In the genomic region with DNA sequence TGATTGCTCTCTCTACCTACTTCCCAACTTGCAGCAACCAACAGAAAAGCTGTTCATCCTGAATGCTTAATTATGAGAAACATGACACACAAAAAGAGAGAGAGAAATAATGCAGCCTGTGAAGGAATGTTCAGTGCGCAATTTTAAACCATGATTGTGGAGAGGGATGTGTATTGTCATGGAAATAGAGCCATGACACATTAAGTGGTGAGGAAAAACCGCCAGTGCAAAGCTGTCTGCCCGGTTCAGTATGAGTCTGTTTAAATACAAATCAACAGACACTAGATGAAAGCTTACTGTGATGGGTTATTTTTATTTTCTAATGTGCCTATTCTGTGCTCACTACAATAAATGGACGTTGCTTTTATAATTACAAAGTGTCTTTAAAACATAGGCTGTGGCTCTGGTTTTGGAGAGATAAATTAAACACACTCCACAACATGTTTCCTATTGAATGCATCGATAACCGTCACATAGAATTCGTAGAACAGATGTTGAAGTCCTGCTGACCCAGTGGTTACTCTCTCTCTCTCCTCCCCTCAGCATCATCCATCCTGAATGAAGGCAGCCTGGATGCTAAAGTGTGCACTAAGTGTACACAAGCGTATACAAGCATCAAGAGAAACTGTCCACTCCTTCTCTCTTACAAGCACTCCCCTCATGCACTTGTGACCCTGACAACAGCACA, we compare ENCODE assay signal across 18 mouse cellular contexts.
DNase-seq lines count a peak whose midpoint lies in the region; ATAC-seq lines count a peak whose summit lies in the region.
"Had no signal": no experiment of that assay in that cellular context is flagged by ENCODE, and none has a peak within 500 bp of the region (broad histone marks: within the 10 kb centered on the region; RNA-seq: fewer than 3 reads in every experiment).

No protein-coding gene starts in this region.

- no peaks in the 10 kb centered on the region for H3K36me3 ChIP-seq in heart, embryonic 13.5 days
- no peaks in the 10 kb centered on the region for H3K36me3 ChIP-seq in neural tube, embryonic 15.5 days
- H3K36me3 ChIP-seq in midbrain, embryonic 14.5 days (ENCODE audit: control insufficient read depth, insufficient read depth, low read length), result no peaks in the 10 kb centered on the region
- no peaks in the 10 kb centered on the region for H3K36me3 ChIP-seq in hindbrain, embryonic 11.5 days (ENCODE audit: control insufficient read depth, insufficient read depth, low read length)
- H3K36me3 ChIP-seq: embryonic facial prominence, embryonic 10.5 days; hindbrain, embryonic 13.5 days; limb, embryonic 10.5 days had no signal

- ATAC-seq in heart, embryonic 13.5 days (ENCODE audit: extremely low read depth, insufficient number of reproducible peaks, low FRiP score, low TSS enrichment), result no peak; the same call in 1 of the 2 replicates
- ATAC-seq in neural tube, embryonic 15.5 days (ENCODE audit: low FRiP score), result no peak
- no peak for ATAC-seq in midbrain, embryonic 14.5 days (ENCODE audit: low FRiP score, low TSS enrichment)
- no peak for ATAC-seq in hindbrain, embryonic 11.5 days (ENCODE audit: low FRiP score)
- ATAC-seq: intestine, embryonic 16.5 days had no signal

- peaks cover 16% of the 10 kb centered on the region for H3K4me1 ChIP-seq in heart, embryonic 13.5 days
- H3K4me1 ChIP-seq in neural tube, embryonic 15.5 days, result peaks cover 4% of the 10 kb centered on the region
- H3K4me1 ChIP-seq in midbrain, embryonic 14.5 days (ENCODE audit: control insufficient read depth, insufficient read depth, low read length), result no peaks in the 10 kb centered on the region
- H3K4me1 ChIP-seq in hindbrain, embryonic 11.5 days (replicated peaks; ENCODE audit: control insufficient read depth, insufficient read depth, low read length), result no peaks in the 10 kb centered on the region
- H3K4me1 ChIP-seq: limb, embryonic 10.5 days had no signal

- WGBS in heart, embryonic 13.5 days, result 59% methylated on average over 8 of the region's 8 CpGs
- WGBS in neural tube, embryonic 15.5 days, result 41% methylated on average over 8 of the region's 8 CpGs
- WGBS in midbrain, embryonic 14.5 days, result 31% methylated on average over 8 of the region's 8 CpGs
- WGBS in hindbrain, embryonic 11.5 days, result 64% methylated on average over 8 of the region's 8 CpGs

- H3K9ac ChIP-seq in heart, embryonic 13.5 days, result no peak overlapping the region
- H3K9ac ChIP-seq in neural tube, embryonic 15.5 days (replicated peaks), result no peak overlapping the region
- no peak overlapping the region for H3K9ac ChIP-seq in midbrain, embryonic 14.5 days (replicated peaks; ENCODE audit: low read length)
- no peak overlapping the region for H3K9ac ChIP-seq in hindbrain, embryonic 11.5 days (ENCODE audit: low read depth, low read length)
- H3K9ac ChIP-seq: hindbrain, embryonic 13.5 days had no signal

- DNase-seq in heart, adult 18-20 months, result no peak
- no peak for DNase-seq in neural tube, embryonic 10.5 days (ENCODE audit: extremely low spot score, low spot score)
- peak; percentile 12 for DNase-seq in liver
- DNase-seq in midbrain, embryonic 14.5 days, result peak; percentile 35
- DNase-seq in gastrocnemius, postnatal 4 days (ENCODE audit: low spot score in 2 of 2), result no peak
- no peak for DNase-seq in hindbrain, embryonic 11.5 days (ENCODE audit: low spot score)
- DNase-seq: adrenal gland, adult 2 months; cerebellum, postnatal 14 days; gastrocnemius, postnatal 10 days; kidney, postnatal 10 days; thymus, postnatal 4 days had no signal

- H3K4me3 ChIP-seq in heart, embryonic 13.5 days, result no peak overlapping the region
- no peak overlapping the region for H3K4me3 ChIP-seq in neural tube, embryonic 15.5 days (replicated peaks)
- H3K4me3 ChIP-seq in midbrain, embryonic 14.5 days (replicated peaks; ENCODE audit: low read depth, low read length), result no peak overlapping the region
- H3K4me3 ChIP-seq in hindbrain, embryonic 11.5 days (ENCODE audit: low read depth, low read length), result no peak overlapping the region
- H3K4me3 ChIP-seq: embryonic facial prominence, embryonic 10.5 days; hindbrain, embryonic 13.5 days; limb, embryonic 10.5 days had no signal

- peak overlapping the region; percentile 33; the same call in 1 of the 2 replicates for H3K4me2 ChIP-seq in heart, embryonic 13.5 days
- H3K4me2 ChIP-seq in neural tube, embryonic 15.5 days, result no peak overlapping the region
- H3K4me2 ChIP-seq in midbrain, embryonic 14.5 days (ENCODE audit: low read length), result no peak overlapping the region
- no peak overlapping the region for H3K4me2 ChIP-seq in hindbrain, embryonic 11.5 days (replicated peaks; ENCODE audit: low read depth, low read length)
- H3K4me2 ChIP-seq: hindbrain, embryonic 13.5 days had no signal

- H3K27ac ChIP-seq in heart, embryonic 13.5 days (replicated peaks), result peak overlapping the region; percentile 13
- H3K27ac ChIP-seq in neural tube, embryonic 15.5 days (replicated peaks), result 0 out of 2 replicates have a peak overlapping the region, but pooled peaks have one; percentile 1
- no peak overlapping the region for H3K27ac ChIP-seq in midbrain, embryonic 14.5 days (replicated peaks; ENCODE audit: low read depth, low read length)
- no peak overlapping the region for H3K27ac ChIP-seq in hindbrain, embryonic 11.5 days (ENCODE audit: low read depth, low read length)
- H3K27ac ChIP-seq: embryonic facial prominence, embryonic 10.5 days; hindbrain, embryonic 13.5 days; limb, embryonic 10.5 days; macrophage had no signal

- no peaks in the 10 kb centered on the region for H3K27me3 ChIP-seq in heart, embryonic 13.5 days (replicated peaks)
- no peaks in the 10 kb centered on the region for H3K27me3 ChIP-seq in neural tube, embryonic 15.5 days (replicated peaks)
- no peaks in the 10 kb centered on the region for H3K27me3 ChIP-seq in midbrain, embryonic 14.5 days (ENCODE audit: control insufficient read depth, insufficient read depth, low read length)
- no peaks in the 10 kb centered on the region for H3K27me3 ChIP-seq in hindbrain, embryonic 11.5 days (ENCODE audit: control insufficient read depth, insufficient read depth, low read length)
- H3K27me3 ChIP-seq: hindbrain, embryonic 13.5 days had no signal

- no peaks in the 10 kb centered on the region for H3K9me3 ChIP-seq in heart, embryonic 13.5 days
- H3K9me3 ChIP-seq in neural tube, embryonic 15.5 days (replicated peaks), result no peaks in the 10 kb centered on the region
- no peaks in the 10 kb centered on the region for H3K9me3 ChIP-seq in midbrain, embryonic 14.5 days (ENCODE audit: control insufficient read depth, low read length)
- H3K9me3 ChIP-seq in hindbrain, embryonic 11.5 days (ENCODE audit: control insufficient read depth, low read length), result no peaks in the 10 kb centered on the region
- H3K9me3 ChIP-seq: embryonic facial prominence, embryonic 10.5 days; hindbrain, embryonic 13.5 days; limb, embryonic 10.5 days had no signal

Comparison
In these comparisons a context has a peak if more than half of its experiments do, and no peak if none do; other contexts are left out.
1. H3K27ac ChIP-seq: peak in heart, embryonic 13.5 days (single experiment) and neural tube, embryonic 15.5 days (single experiment); none in midbrain, embryonic 14.5 days (single experiment) and hindbrain, embryonic 11.5 days (single experiment).
2. DNase-seq: peak in liver (single experiment) and midbrain, embryonic 14.5 days (single experiment); none in heart, adult 18-20 months (0 of 2), neural tube, embryonic 10.5 days (single experiment), gastrocnemius, postnatal 4 days (0 of 2) and hindbrain, embryonic 11.5 days (single experiment).